Mouse (Mus musculus) MEL (cell line): ENCODE measurements around the gene Fbxo3. TPM values are rescaled to one million over a fixed set of nuclear protein-coding genes. Genes with fewer than 3 reads are reported as not detected.

Source experiments
- DNase-seq: peaks from one replicate; pipeline ENCODE4 v3.0.0; 2011; ENCODE audit warnings: low read depth, low spot score
- H3K27ac ChIP-seq: 2 replicates; pipeline ENCODE4 v1.5.1; 2012; ENCODE audit warnings: low read depth, mild to moderate bottlenecking, control low read depth, low read length, moderate library complexity; ENCODE audit not compliant: control insufficient read depth
- H3K27me3 ChIP-seq, 2 experiments: fragments of 150-350 bp in 1 of 2; sonication (generic) in 1 of 2; 2 replicates each; pipeline ENCODE4 v1.6.1; 2012; ENCODE audit warnings: low read length in 2 of 2, mild to moderate bottlenecking in 2 of 2, improper control_type of control experiment in 1 of 2, moderate library complexity in 1 of 2; ENCODE audit not compliant: insufficient read depth in 2 of 2, control insufficient read depth in 1 of 2
- H3K36me3 ChIP-seq, 2 experiments: 2 replicates each; pipeline ENCODE4 v1.6.1; 2012 to 2014; ENCODE audit warnings: low read length in 2 of 2, improper control_type of control experiment in 1 of 2, inconsistent platforms in 1 of 2, mild to moderate bottlenecking in 1 of 2; ENCODE audit not compliant: insufficient read depth in 2 of 2, control insufficient read depth in 1 of 2
- H3K4me1 ChIP-seq, 2 experiments: fragments of 150-350 bp in 1 of 2; sonication (generic) in 1 of 2; 2 replicates each; pipeline ENCODE4 v1.6.1; 2012; ENCODE audit warnings: low read length in 2 of 2, improper control_type of control experiment in 1 of 2, mild to moderate bottlenecking in 1 of 2; ENCODE audit not compliant: insufficient read depth in 2 of 2, control insufficient read depth in 1 of 2
- H3K4me3 ChIP-seq, 2 experiments: fragments of 150-350 bp in 1 of 2; sonication (generic) in 1 of 2; 2 replicates each; pipeline ENCODE4 v1.5.1; 2012; ENCODE audit warnings: low read depth in 2 of 2, low read length in 2 of 2, mild to moderate bottlenecking in 2 of 2, moderate library complexity in 2 of 2, control low read depth in 1 of 2, improper control_type of control experiment in 1 of 2; ENCODE audit not compliant: control insufficient read depth in 1 of 2, insufficient read depth in 1 of 2
- H3K79me2 ChIP-seq: 2 replicates; pipeline ENCODE4 v1.6.1; 2012; ENCODE audit warnings: mild to moderate bottlenecking, low read length, moderate library complexity; ENCODE audit not compliant: control insufficient read depth, poor library complexity, insufficient read depth
- H3K9ac ChIP-seq: 2 replicates; pipeline ENCODE4 v1.6.1; 2012; ENCODE audit warnings: low read depth, mild to moderate bottlenecking, control low read depth, low read length, moderate library complexity; ENCODE audit not compliant: control insufficient read depth, poor library complexity, severe bottlenecking
- H3K9me3 ChIP-seq: fragments of 150-350 bp; sonication (generic); replicated peaks from 2 replicates; pipeline ENCODE4 v1.6.1; 2012; ENCODE audit warnings: mild to moderate bottlenecking, low read length, improper control_type of control experiment, moderate library complexity; ENCODE audit not compliant: insufficient read depth
- BHLHE40 ChIP-seq: IDR thresholded peaks from 2 replicates; pipeline ENCODE4 v1.6.1; 2012; ENCODE audit warnings: low read depth, mild to moderate bottlenecking, inconsistent platforms, low read length, improper control_type of control experiment, borderline replicate concordance
- CHD1 ChIP-seq: IDR thresholded peaks from 2 replicates; pipeline ENCODE4 v1.6.1; 2012; ENCODE audit warnings: low read depth, mild to moderate bottlenecking, inconsistent platforms, low read length, improper control_type of control experiment
- ETS1 ChIP-seq: IDR thresholded peaks from 2 replicates; pipeline ENCODE4 v1.6.1; 2012; ENCODE audit warnings: low read depth, mild to moderate bottlenecking, inconsistent platforms, low read length, improper control_type of control experiment, moderate library complexity
- GABPA ChIP-seq: IDR thresholded peaks from 2 replicates; pipeline ENCODE4 v1.6.1; 2012; ENCODE audit warnings: low read depth, mild to moderate bottlenecking, inconsistent platforms, low read length, improper control_type of control experiment, moderate library complexity
- MAFK ChIP-seq: IDR thresholded peaks from 2 replicates; pipeline ENCODE4 v1.6.1; 2011; ENCODE audit warnings: low read depth, mild to moderate bottlenecking, low read length, improper control_type of control experiment, borderline replicate concordance
- MAZ ChIP-seq: IDR thresholded peaks from 2 replicates; pipeline ENCODE4 v1.6.1; 2012; ENCODE audit warnings: low read depth, mild to moderate bottlenecking, inconsistent platforms, low read length, improper control_type of control experiment
- MEF2A ChIP-seq: IDR thresholded peaks from 2 replicates; pipeline ENCODE4 v1.6.1; 2014; ENCODE audit warnings: low read depth, mild to moderate bottlenecking, inconsistent platforms, low read length, improper control_type of control experiment; ENCODE audit not compliant: poor library complexity, insufficient replicate concordance, severe bottlenecking; ENCODE audit errors: extremely low read depth
- MYC ChIP-seq: IDR thresholded peaks from 2 replicates; pipeline ENCODE4 v1.6.1; 2011; ENCODE audit warnings: low read depth, mild to moderate bottlenecking, low read length, improper control_type of control experiment, moderate library complexity
- NELFE ChIP-seq: IDR thresholded peaks from 2 replicates; pipeline ENCODE4 v1.6.1; 2011; ENCODE audit warnings: low read depth, low read length, improper control_type of control experiment
- NRF1 ChIP-seq: IDR thresholded peaks from 2 replicates; pipeline ENCODE4 v1.6.1; 2014; ENCODE audit warnings: low read depth, mild to moderate bottlenecking, inconsistent platforms, low read length, improper control_type of control experiment, moderate library complexity; ENCODE audit not compliant: poor library complexity, insufficient read depth, severe bottlenecking
- POLR2AphosphoS5 ChIP-seq: IDR thresholded peaks from 2 replicates; pipeline ENCODE4 v1.6.1; 2012; ENCODE audit warnings: low read depth, borderline replicate concordance, mild to moderate bottlenecking, inconsistent platforms, low read length, moderate library complexity, mixed read lengths
- RAD21 ChIP-seq: IDR thresholded peaks from 2 replicates; pipeline ENCODE4 v1.6.1; 2011; ENCODE audit warnings: mild to moderate bottlenecking, low read depth, low read length, improper control_type of control experiment
- TBP ChIP-seq: IDR thresholded peaks from 2 replicates; pipeline ENCODE4 v1.8.0; 2011; ENCODE audit warnings: low read depth, low read length, improper control_type of control experiment
- TCF12 ChIP-seq: IDR thresholded peaks from 2 replicates; pipeline ENCODE4 v1.6.1; 2014; ENCODE audit warnings: low read depth, mild to moderate bottlenecking, inconsistent platforms, low read length, improper control_type of control experiment, moderate library complexity
- ZMIZ1 ChIP-seq: IDR thresholded peaks from 2 replicates; pipeline ENCODE4 v1.6.1; 2012; ENCODE audit warnings: low read depth, mild to moderate bottlenecking, inconsistent platforms, low read length, improper control_type of control experiment, moderate library complexity
- ZNF384 ChIP-seq: IDR thresholded peaks from 2 replicates; pipeline ENCODE4 v1.6.1; 2012; ENCODE audit warnings: low read depth, mild to moderate bottlenecking, inconsistent platforms, low read length, improper control_type of control experiment
- polyA plus RNA-seq, 2 experiments: library from polyadenylated mRNA; stranded (reverse) in 1 of 2; unstranded in 1 of 2; fragments of >175 nt in 1 of 2; fragments of >200 nt in 1 of 2; gene quantifications; 2 replicates each; pipeline versions ENCODE4 v1.2.1 to v1.2.4; 2012; ENCODE audit warnings: low replicate concordance in 2 of 2, low read depth in 1 of 2; ENCODE audit not compliant: insufficient read length in 2 of 2, insufficient read depth in 1 of 2, missing spikeins in 1 of 2
- total RNA-seq: library from RNA; depleted of rRNA; stranded (reverse); fragments of 300-350 nt; gene quantifications from 2 replicates; pipeline ENCODE4 v1.2.3, GENCODE M21; 2012

The Fbxo3 gene
- total and polyA plus RNA-seq, 3 experiments, result 30.9 to 55.4 (median 41.9) TPM

DNA sequence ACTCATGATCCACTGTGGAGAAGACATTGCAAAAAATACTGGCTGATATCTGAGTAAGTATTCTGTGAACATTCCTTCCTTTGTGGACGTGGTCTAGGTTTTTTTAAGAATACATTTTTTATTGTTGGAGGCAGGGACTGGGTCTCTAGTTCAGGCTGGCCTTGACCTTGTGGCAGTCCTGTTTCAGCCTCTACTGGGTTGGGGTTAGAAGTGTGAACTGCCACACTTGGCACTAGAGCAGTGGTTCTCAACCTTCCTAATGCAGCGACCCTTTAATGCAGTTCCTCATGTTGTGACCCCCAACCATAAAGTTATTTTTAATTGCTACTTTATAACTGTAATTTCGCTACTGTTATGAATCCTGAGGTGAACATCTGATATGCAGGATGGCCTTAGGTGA is 2.9 kb downstream of the Fbxo3 start:
- no peak for DNase-seq
- TF ChIP-seq GABPA, result no peak
- TF ChIP-seq MYC, result no peak
- no peak for TF ChIP-seq ETS1
- no peak for TF ChIP-seq RAD21
- TF ChIP-seq ZMIZ1, result no peak
- no peak for TF ChIP-seq NRF1
- no peak for TF ChIP-seq TCF12
- TF ChIP-seq POLR2AphosphoS5, result no peak
- TF ChIP-seq ZNF384, result no peak
- no peak for TF ChIP-seq BHLHE40
- no peak for TF ChIP-seq MEF2A
- TF ChIP-seq MAFK, result no peak
- no peak for TF ChIP-seq NELFE
- no peak for TF ChIP-seq TBP
- TF ChIP-seq CHD1, result no peak
- Histone ChIP-seq H3K27ac (no peak overlapping the region), H3K4me3 (no peak overlapping the region), H3K4me1 (peaks cover 8 to 11% of the 10 kb centered on the region in 2 experiments), H3K79me2 (peaks cover 16% of the 10 kb centered on the region), H3K27me3 (no peaks in the 10 kb centered on the region), H3K9ac (no peak overlapping the region), H3K36me3 (peaks cover 2 to 14% of the 10 kb centered on the region in 2 experiments), H3K9me3 (no peaks in the 10 kb centered on the region)

DNA sequence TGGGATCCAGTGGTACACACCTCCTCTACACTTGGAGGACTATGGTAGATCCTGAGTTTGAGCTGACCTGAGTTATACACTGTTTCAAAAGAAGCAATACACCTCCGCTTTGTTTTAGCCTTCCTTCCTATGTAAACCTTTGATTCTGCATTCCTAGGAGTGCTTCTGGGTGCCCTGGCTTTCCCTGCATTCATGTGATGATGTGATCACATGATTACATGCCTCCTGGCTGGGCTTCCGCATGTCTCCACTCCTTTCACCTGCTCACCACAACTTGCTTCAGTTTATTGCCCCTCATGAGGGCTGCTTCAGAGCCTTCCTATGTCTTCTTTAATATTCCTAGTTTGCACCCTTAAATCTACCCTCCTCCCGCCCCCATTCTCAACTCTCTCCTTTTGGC is 4.5 kb downstream of the Fbxo3 start:
- H3K4me3 ChIP-seq, result no peak overlapping the region
- no peak for TF ChIP-seq MAZ
- peaks cover 10 to 22% of the 10 kb centered on the region in 2 experiments for H3K36me3 ChIP-seq
- no peak overlapping the region for H3K9ac ChIP-seq
- H3K27me3 ChIP-seq, result no peaks in the 10 kb centered on the region
- peaks cover 8 to 10% of the 10 kb centered on the region in 2 experiments; a peak in 3 of 4 replicates for H3K4me1 ChIP-seq
- peaks cover 16% of the 10 kb centered on the region for H3K79me2 ChIP-seq
- no peak for DNase-seq
- no peaks in the 10 kb centered on the region for H3K9me3 ChIP-seq
- H3K27ac ChIP-seq, result no peak overlapping the region
